Mouse (Mus musculus): ENCODE measurements around the gene Stim1.

GRCm38 (mm10) chr7:102322137-102322536 is 54.5 kb downstream of the Stim1 start:
- TF ChIP-seq CTCF (IDR thresholded peaks at IDR 0.05; ENCODE audit: low read depth, low read length) = no peak
- TF ChIP-seq POLR2A (IDR thresholded peaks at IDR 0.05; ENCODE audit: extremely low read depth, insufficient read depth, low read length) = no peak
